Mouse (Mus musculus): ENCODE measurements at regions not wholly inside any gene's neighbourhood (a gene's known extent, or its start where the extent isn't known, plus 50 kb on each side); places are given as distances from the start of the nearest gene placed in this dataset.

GRCm38 (mm10) chr3:143173971-143174370, 292.2 kb upstream of the Pkn2 start:
- TF ChIP-seq CTCF (conservative IDR thresholded peaks at IDR 0.05; ENCODE audit: low read length) (no peak), NANOG (IDR thresholded peaks at IDR 0.05; ENCODE audit: borderline replicate concordance, low read length) (no peak)
